ENCODE assay signal across 8 mouse cellular contexts in the genomic region with DNA sequence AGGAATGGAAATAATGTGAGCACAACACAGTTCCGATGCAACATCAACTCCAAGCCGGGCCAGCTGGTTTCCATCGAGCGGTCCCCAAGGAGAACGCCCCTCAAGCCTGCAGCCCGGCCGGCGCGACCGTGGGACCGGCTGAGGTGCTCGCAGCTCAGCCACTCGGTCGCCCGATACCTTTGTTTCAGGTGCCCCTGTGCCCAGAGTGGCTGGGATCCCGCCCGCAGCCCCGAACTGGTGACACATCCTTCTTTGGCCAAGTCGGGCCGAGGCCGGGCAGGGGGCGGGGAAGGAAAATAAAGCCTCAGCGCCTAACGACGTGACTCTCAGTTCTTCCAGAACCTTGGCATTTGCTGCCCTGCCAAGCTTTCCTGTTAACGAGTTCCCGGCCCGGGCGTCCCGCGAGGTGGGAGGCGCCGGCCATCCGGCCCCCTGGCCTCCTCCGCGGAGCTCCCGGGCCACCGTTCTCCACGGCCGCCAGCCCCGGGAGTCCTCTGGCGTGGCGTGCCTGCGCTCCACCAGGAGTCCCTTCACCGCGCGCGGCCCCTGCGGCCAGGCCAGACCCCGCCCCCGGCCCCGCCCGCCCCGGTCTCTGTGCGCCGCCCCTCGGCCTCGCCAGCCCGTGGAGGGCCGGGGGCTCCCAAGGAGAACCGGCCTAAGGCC. TPM values are rescaled to one million over a fixed set of nuclear protein-coding genes. Genes with fewer than 3 reads are reported as not detected.
DNase-seq lines count a peak whose midpoint lies in the region; ATAC-seq and TF ChIP-seq lines count a peak whose summit lies in the region.

No protein-coding gene starts in this region.

- H3K27me3 ChIP-seq in forebrain, embryonic 12.5 days = no peaks in the 10 kb centered on the region
- H3K27me3 ChIP-seq in limb, embryonic 11.5 days (ENCODE audit: control insufficient read depth, insufficient read depth, low read length) = no peaks in the 10 kb centered on the region
- no peaks in the 10 kb centered on the region for H3K27me3 ChIP-seq in midbrain, embryonic 11.5 days (ENCODE audit: control insufficient read depth, insufficient read depth, low read length)
- H3K27me3 ChIP-seq in stomach, embryonic 16.5 days (ENCODE audit: control insufficient read depth, insufficient read depth, low read length) = no peaks in the 10 kb centered on the region

- ATAC-seq in forebrain, embryonic 12.5 days (ENCODE audit: low FRiP score) = peak; percentile 93
- peak; percentile 96 for ATAC-seq in limb, embryonic 11.5 days (ENCODE audit: insufficient number of reproducible peaks, low FRiP score, low TSS enrichment, low read depth)
- ATAC-seq in midbrain, embryonic 11.5 days (ENCODE audit: low FRiP score) = peak; percentile 97
- peak; percentile 95 for ATAC-seq in stomach, embryonic 16.5 days (ENCODE audit: insufficient read depth, low FRiP score)

- H3K4me2 ChIP-seq in forebrain, embryonic 12.5 days = peak overlapping the region; percentile 72
- H3K4me2 ChIP-seq in limb, embryonic 11.5 days (ENCODE audit: low read depth, severe bottlenecking) = peak overlapping the region; percentile 62
- peak overlapping the region; percentile 75 for H3K4me2 ChIP-seq in midbrain, embryonic 11.5 days
- peak overlapping the region; percentile 64 for H3K4me2 ChIP-seq in stomach, embryonic 16.5 days (ENCODE audit: low read depth, low read length)

- WGBS in forebrain, embryonic 12.5 days = under 1% methylated on average over 58 of the region's 61 CpGs
- under 1% methylated on average over 56 of the region's 61 CpGs for WGBS in limb, embryonic 11.5 days
- under 1% methylated on average over 57 of the region's 61 CpGs for WGBS in midbrain, embryonic 11.5 days
- WGBS in stomach, embryonic 16.5 days = under 1% methylated on average over 56 of the region's 61 CpGs

- TF ChIP-seq CTCF in bone marrow macrophage, adult 2 months (IDR thresholded peaks at IDR 0.05; ENCODE audit: low read depth, low read length) = no peak

- TF ChIP-seq POLR2A in bone marrow macrophage, adult 2 months (IDR thresholded peaks at IDR 0.05; ENCODE audit: borderline replicate concordance, low read depth, low read length) = no peak

- no peaks in the 10 kb centered on the region for H3K4me1 ChIP-seq in bone marrow macrophage, adult 2 months (ENCODE audit: control insufficient read depth, insufficient read depth, low read length)
- peaks cover 14% of the 10 kb centered on the region for H3K4me1 ChIP-seq in forebrain, embryonic 12.5 days
- 0 out of 2 replicates have a peak, but pooled peaks cover 2% of the 10 kb centered on the region for H3K4me1 ChIP-seq in limb, embryonic 11.5 days (ENCODE audit: control insufficient read depth, insufficient read depth, low read length)
- H3K4me1 ChIP-seq in midbrain, embryonic 11.5 days (ENCODE audit: control insufficient read depth, insufficient read depth, low read length) = peaks cover 11% of the 10 kb centered on the region
- H3K4me1 ChIP-seq in stomach, embryonic 16.5 days (ENCODE audit: control insufficient read depth, insufficient read depth, low read length) = peaks cover 20% of the 10 kb centered on the region

- H3K9me3 ChIP-seq in forebrain, embryonic 12.5 days = no peaks in the 10 kb centered on the region
- no peaks in the 10 kb centered on the region for H3K9me3 ChIP-seq in limb, embryonic 11.5 days (ENCODE audit: control insufficient read depth, low read length)
- H3K9me3 ChIP-seq in midbrain, embryonic 11.5 days (ENCODE audit: control insufficient read depth, low read length) = no peaks in the 10 kb centered on the region
- no peaks in the 10 kb centered on the region for H3K9me3 ChIP-seq in stomach, embryonic 16.5 days (replicated peaks; ENCODE audit: control insufficient read depth, low read length)

- intact Hi-C loops in heart, postnatal 25 days (cut with DNase I) = loop anchor here (2.0 kb wide), 1 partner anchor 68 kb away; no protein-coding TSS in a partner anchor

- H3K9ac ChIP-seq in forebrain, embryonic 12.5 days = peak overlapping the region; percentile 82
- peak overlapping the region; percentile 87 for H3K9ac ChIP-seq in limb, embryonic 11.5 days (ENCODE audit: low read length)
- peak overlapping the region; percentile 81 for H3K9ac ChIP-seq in midbrain, embryonic 11.5 days (ENCODE audit: low read length)
- peak overlapping the region; percentile 96 for H3K9ac ChIP-seq in stomach, embryonic 16.5 days (ENCODE audit: low read length)

- H3K4me3 ChIP-seq in bone marrow macrophage, adult 2 months (ENCODE audit: insufficient read depth, low read length) = peak overlapping the region; percentile 80
- peak overlapping the region; percentile 79 for H3K4me3 ChIP-seq in forebrain, embryonic 12.5 days (replicated peaks)
- H3K4me3 ChIP-seq in limb, embryonic 11.5 days (ENCODE audit: low read depth, low read length) = peak overlapping the region; percentile 64
- H3K4me3 ChIP-seq in midbrain, embryonic 11.5 days (ENCODE audit: low read depth, low read length) = peak overlapping the region; percentile 75
- H3K4me3 ChIP-seq in stomach, embryonic 16.5 days (replicated peaks; ENCODE audit: low read length) = peak overlapping the region; percentile 86

- H3K27ac ChIP-seq in bone marrow macrophage, adult 2 months (ENCODE audit: insufficient read depth, low read depth, low read length) = peak overlapping the region; percentile 63
- peak overlapping the region; percentile 97 for H3K27ac ChIP-seq in forebrain, embryonic 12.5 days
- peak overlapping the region; percentile 93 for H3K27ac ChIP-seq in limb, embryonic 11.5 days (replicated peaks; ENCODE audit: low read depth, low read length)
- peak overlapping the region; percentile 90 for H3K27ac ChIP-seq in midbrain, embryonic 11.5 days (ENCODE audit: low read depth, low read length)
- H3K27ac ChIP-seq in stomach, embryonic 16.5 days (ENCODE audit: low read length) = peak overlapping the region; percentile 99

- peak; percentile 49 to 63 for DNase-seq in right cerebral cortex, adult 2 months (ENCODE audit: low spot score in 2 of 2)
- no peak for DNase-seq in right cerebral cortex, adult 18-20 months
- peak; percentile 70 for DNase-seq in heart, postnatal 25 days (ENCODE audit: low spot score)
- DNase-seq in limb, embryonic 11.5 days (ENCODE audit: low spot score) = peak; percentile 87
- no peak for DNase-seq in midbrain, embryonic 11.5 days (ENCODE audit: low spot score, missing footprints)

- no peaks in the 10 kb centered on the region for H3K36me3 ChIP-seq in forebrain, embryonic 12.5 days (replicated peaks)
- H3K36me3 ChIP-seq in limb, embryonic 11.5 days (ENCODE audit: control insufficient read depth, insufficient read depth, low read length) = no peaks in the 10 kb centered on the region
- no peaks in the 10 kb centered on the region for H3K36me3 ChIP-seq in midbrain, embryonic 11.5 days (ENCODE audit: control insufficient read depth, insufficient read depth, low read length)
- no peaks in the 10 kb centered on the region for H3K36me3 ChIP-seq in stomach, embryonic 16.5 days (ENCODE audit: control insufficient read depth, insufficient read depth, low read length)

RNA-seq across cellular contexts. Expression of gene Ppp2r3a, which starts 0.5 kb away (rescaled TPM):
- polyA plus RNA-seq in bone marrow macrophage, adult 2 months (2012; ENCODE audit: insufficient read depth, insufficient read length, missing spikeins) = 3.9 and 4.0 TPM in 2 replicates
- polyA plus RNA-seq in forebrain, embryonic 12.5 days (2016; fragmentation: Nextera tagmentation; extraction: Ambion mirVana) = 17.7 and 18.9 TPM in 2 replicates
- total RNA-seq in heart, postnatal 25 days (2021) = 100 to 1,000 TPM; 229 to 237 TPM
- 12.5 and 15.2 TPM in 2 replicates for polyA plus RNA-seq in limb, embryonic 11.5 days (2014; fragmentation: Nextera tagmentation; extraction: Ambion mirVana)
- 14.6 and 15.7 TPM in 2 replicates for polyA plus RNA-seq in midbrain, embryonic 11.5 days (2014; fragmentation: Nextera tagmentation; extraction: Ambion mirVana)
- polyA plus RNA-seq in stomach, embryonic 16.5 days (2015; fragmentation: Nextera tagmentation; extraction: Ambion mirVana) = 12.4 and 15.7 TPM in 2 replicates

Comparison
In these comparisons a context has a peak if more than half of its experiments do, and no peak if none do; other contexts are left out.
1. DNase-seq: peak in right cerebral cortex, adult 2 months (2 of 2), heart, postnatal 25 days (single experiment) and limb, embryonic 11.5 days (single experiment); none in right cerebral cortex, adult 18-20 months (single experiment) and midbrain, embryonic 11.5 days (single experiment).
2. Peak in every context shown above with its lines, with median percentiles within 50 percentile points of each other: H3K27ac ChIP-seq, H3K4me3 ChIP-seq, ATAC-seq, H3K4me2 ChIP-seq and H3K9ac ChIP-seq.